Mouse (Mus musculus) heart, adult 2 months (tissue): ENCODE results near the gene Cuedc2. TPM values are rescaled to one million over a fixed set of nuclear protein-coding genes. Genes with fewer than 3 reads are reported as not detected.
A peak's percentile ranks its signal among the peaks of the same experiment; 100 is the strongest.

Source experiments
- DNase-seq, 2 experiments: peaks; one replicate each; pipeline ENCODE4 v3.0.0; 2021
- H3K27ac ChIP-seq: fragments of 200-600 bp; 2 replicates; pipeline ENCODE4 v1.8.1; 2022
- H3K27me3 ChIP-seq: fragments of 200-500 bp; 2 replicates; pipeline ENCODE4 v1.6.1; 2012; ENCODE audit warnings: mild to moderate bottlenecking, low read length, inconsistent platforms, mixed read lengths; ENCODE audit not compliant: control insufficient read depth, insufficient read depth
- H3K36me3 ChIP-seq: fragments of 200-500 bp; 2 replicates; pipeline ENCODE4 v1.6.1; 2012; ENCODE audit warnings: low read length, inconsistent platforms; ENCODE audit not compliant: control insufficient read depth, insufficient read depth
- H3K4me1 ChIP-seq: fragments of 200-500 bp; 2 replicates; pipeline ENCODE4 v1.6.1; 2011; ENCODE audit warnings: low read length; ENCODE audit not compliant: control insufficient read depth, insufficient read depth
- H3K4me3 ChIP-seq: fragments of 200-600 bp; 2 replicates; pipeline ENCODE4 v1.8.1; 2022
- H3K79me2 ChIP-seq: fragments of 200-500 bp; replicated peaks from 2 replicates; pipeline ENCODE4 v1.6.1; 2012; ENCODE audit warnings: mild to moderate bottlenecking, inconsistent platforms, low read length, moderate library complexity, mixed read lengths; ENCODE audit not compliant: control insufficient read depth, insufficient read depth
- H3K9ac ChIP-seq: fragments of 200-500 bp; 2 replicates; pipeline ENCODE4 v1.6.1; 2012; ENCODE audit warnings: low read depth, mild to moderate bottlenecking, control low read depth, inconsistent platforms, low read length, mixed read lengths
- CTCF ChIP-seq: fragments of 200-600 bp; IDR thresholded peaks from 2 replicates; pipeline ENCODE4 v1.8.1; 2022; ENCODE audit warnings: antibody characterized with exemption, mild to moderate bottlenecking, moderate library complexity
- EP300 ChIP-seq: fragments of 200-500 bp; IDR thresholded peaks from 2 replicates; pipeline ENCODE4 v1.6.1; 2011; ENCODE audit warnings: low read depth, low read length, control low read depth; ENCODE audit not compliant: insufficient read depth
- POLR2A ChIP-seq: fragments of 200-500 bp; IDR thresholded peaks from 2 replicates; pipeline ENCODE4 v1.6.1; 2011; ENCODE audit warnings: mild to moderate bottlenecking, low read depth, low read length, control low read depth; ENCODE audit not compliant: insufficient read depth
- WGBS: fragments of 180-500 bp; shearing (Covaris S2); methylation state at CpG from one replicate; pipeline ENCODE4 v1.1.7; 2018; 5-methylcytosine and 5-hydroxymethylcytosine counted together
- intact Hi-C: fragments of 180-260 bp; cut with DNase I; formaldehyde crosslinking; loops from one replicate; pipeline ENCODE4 v1.15.1; 2025
- polyA plus RNA-seq: library from polyadenylated mRNA; depleted of rRNA; stranded (reverse); fragments of >200 nt; gene quantifications from 2 replicates; pipeline ENCODE4 v1.2.3, GENCODE M21; 2012
- total RNA-seq, 2 experiments: library from RNA; stranded (reverse); gene quantifications; 2 replicates each; pipeline ENCODE4 v1.2.3; 2021

Cuedc2 gene
- total and polyA plus RNA-seq, 3 experiments, result 58.7 to 91.3 (median 79.8) TPM

- no peaks in the 10 kb centered on the region for H3K79me2 ChIP-seq
- peak overlapping the region; percentile 74; the same call in 1 of the 2 replicates for H3K27ac ChIP-seq
- WGBS, result under 1% methylated on average over 29 of the region's 29 CpGs
- peak overlapping the region; percentile 64 for H3K4me3 ChIP-seq
- peaks cover 1% of the 10 kb centered on the region; the same call in 1 of the 2 replicates for H3K4me1 ChIP-seq
- peak; percentile 84 to 90 for DNase-seq
- H3K36me3 ChIP-seq, result no peaks in the 10 kb centered on the region
- TF ChIP-seq POLR2A, result 0 out of 2 replicates have a peak, but pooled peaks have one; percentile 54
- TF ChIP-seq CTCF, result no peak
- 0 out of 2 replicates have a peak, but pooled peaks have one; percentile 31 for TF ChIP-seq EP300
- no peaks in the 10 kb centered on the region for H3K27me3 ChIP-seq
- intact Hi-C loops, result loop anchor here (1.0 kb wide), 1 partner anchor 17 kb away; no protein-coding TSS in a partner anchor
- peak overlapping the region; percentile 48 for H3K9ac ChIP-seq
Measured at GRCm38 (mm10) chr19:46356701-46357138, 18.2 kb upstream of the Cuedc2 start.

DNA sequence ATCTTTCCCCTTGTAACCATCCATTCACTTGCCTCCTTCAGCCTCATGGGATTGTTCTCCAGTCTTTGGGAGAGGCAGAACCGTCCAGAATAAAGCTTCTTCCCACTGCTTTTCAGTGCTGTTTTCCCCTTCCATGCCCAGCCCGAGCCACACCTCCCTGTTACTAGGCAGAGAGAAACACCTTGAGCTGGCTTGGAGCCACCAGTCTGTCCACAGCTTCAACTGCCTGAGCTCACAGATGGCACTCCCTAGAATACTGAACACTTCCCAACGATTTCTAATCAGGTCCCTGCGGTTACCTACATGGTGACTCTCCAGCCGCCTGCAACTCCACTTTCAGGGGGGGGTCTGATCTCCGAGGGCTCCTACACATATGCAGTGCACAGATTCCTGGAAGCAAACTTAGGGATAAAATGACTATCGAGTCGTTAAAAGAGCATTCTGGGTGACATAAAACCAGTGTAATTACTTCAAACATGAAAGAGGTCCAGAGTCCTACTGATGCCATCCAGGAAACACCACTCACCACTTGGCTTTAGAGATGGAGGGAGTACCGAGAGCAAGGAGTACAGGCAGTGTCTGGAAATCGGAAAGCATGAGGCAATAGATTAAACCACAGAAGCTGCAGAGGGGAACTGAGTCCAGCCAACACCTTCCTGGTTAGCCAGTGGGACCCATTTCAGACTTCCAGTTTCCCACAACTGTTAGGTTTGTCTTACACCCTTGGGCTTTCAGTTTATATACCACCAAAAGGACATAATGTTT, 11.8 kb upstream of the Cuedc2 start, which contains the start of gene 2310034G01Rik:
Gene 2310034G01Rik, minus strand, starts transcription at position 135 of the 765 bp plus-strand sequence.
- Histone ChIP-seq H3K4me1 (no peaks in the 10 kb centered on the region), H3K27me3 (no peaks in the 10 kb centered on the region), H3K27ac (peak within 1 kb of the TSS; percentile 71), H3K4me3 (peak within 1 kb of the TSS; percentile 68), H3K9ac (peak within 1 kb of the TSS; percentile 76), H3K79me2 (no peaks in the 10 kb centered on the region), H3K36me3 (no peaks in the 10 kb centered on the region)
- intact Hi-C loops, result no loop called here
- 47% methylated on average over 10 of the region's 10 CpGs for WGBS
- no peak for DNase-seq
- no peak for TF ChIP-seq POLR2A
- no peak for TF ChIP-seq EP300
- TF ChIP-seq CTCF, result no peak

GRCm38 (mm10) chr19:46349550-46349949, 11.0 kb upstream of the Cuedc2 start:
- Histone ChIP-seq H3K4me1 (no peaks in the 10 kb centered on the region), H3K36me3 (no peaks in the 10 kb centered on the region), H3K9ac (no peak overlapping the region), H3K27ac (no peak overlapping the region), H3K4me3 (peak overlapping the region; percentile 68), H3K27me3 (no peaks in the 10 kb centered on the region), H3K79me2 (no peaks in the 10 kb centered on the region)
- DNase-seq, result no peak
- intact Hi-C loops, result no loop called here
- WGBS, result 37% methylated on average over 6 of the region's 6 CpGs
- TF ChIP-seq EP300, result no peak

DNA sequence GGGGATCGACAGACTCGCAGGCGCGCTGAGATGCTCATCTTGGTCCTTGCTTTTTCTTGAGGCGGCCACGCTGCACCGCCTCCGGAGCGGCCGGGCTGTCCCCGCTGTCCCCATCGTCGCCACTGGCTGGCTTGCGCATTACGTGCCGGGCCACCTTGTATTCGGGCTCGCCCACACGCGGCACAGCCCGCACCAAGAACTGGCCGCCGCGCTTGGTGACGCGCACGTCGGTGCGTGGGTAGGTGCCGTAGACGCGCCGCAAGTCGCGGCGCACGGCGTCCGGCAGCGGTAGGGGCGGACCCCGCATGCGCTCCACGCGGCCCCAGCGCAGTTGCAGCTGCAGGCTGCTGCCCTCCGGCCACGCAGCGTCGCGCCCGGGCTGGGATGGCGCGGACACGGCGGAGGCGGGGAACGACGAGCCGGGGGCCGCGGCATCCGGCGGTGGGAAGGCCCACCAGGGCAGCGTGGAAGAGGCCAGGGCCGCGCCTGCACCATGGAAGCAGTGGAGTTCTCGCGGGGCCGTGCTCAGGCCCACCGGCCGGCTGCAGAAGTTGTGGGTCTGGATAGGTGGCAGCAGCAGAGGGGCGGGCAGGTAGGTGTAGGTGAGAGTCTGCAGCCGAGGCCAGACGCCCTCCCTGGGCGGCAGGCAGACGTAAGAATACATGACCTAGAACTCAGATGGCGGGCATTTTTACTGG, 10.4 kb upstream of the Cuedc2 start:
- peak; percentile 82 to 84 for DNase-seq
- WGBS, result under 1% methylated on average over 78 of the region's 78 CpGs
- peak overlapping the region; percentile 71 for H3K27ac ChIP-seq
- TF ChIP-seq POLR2A (peak; percentile 56; the same call in 1 of the 2 replicates), EP300 (no peak), CTCF (peak; percentile 29)
- peak overlapping the region; percentile 68 for H3K4me3 ChIP-seq
- H3K9ac ChIP-seq, result peak overlapping the region; percentile 76
- no peaks in the 10 kb centered on the region for H3K4me1 ChIP-seq
- H3K79me2 ChIP-seq, result no peaks in the 10 kb centered on the region
- H3K27me3 ChIP-seq, result no peaks in the 10 kb centered on the region
- no peaks in the 10 kb centered on the region for H3K36me3 ChIP-seq
- intact Hi-C loops, result no loop called here

DNA sequence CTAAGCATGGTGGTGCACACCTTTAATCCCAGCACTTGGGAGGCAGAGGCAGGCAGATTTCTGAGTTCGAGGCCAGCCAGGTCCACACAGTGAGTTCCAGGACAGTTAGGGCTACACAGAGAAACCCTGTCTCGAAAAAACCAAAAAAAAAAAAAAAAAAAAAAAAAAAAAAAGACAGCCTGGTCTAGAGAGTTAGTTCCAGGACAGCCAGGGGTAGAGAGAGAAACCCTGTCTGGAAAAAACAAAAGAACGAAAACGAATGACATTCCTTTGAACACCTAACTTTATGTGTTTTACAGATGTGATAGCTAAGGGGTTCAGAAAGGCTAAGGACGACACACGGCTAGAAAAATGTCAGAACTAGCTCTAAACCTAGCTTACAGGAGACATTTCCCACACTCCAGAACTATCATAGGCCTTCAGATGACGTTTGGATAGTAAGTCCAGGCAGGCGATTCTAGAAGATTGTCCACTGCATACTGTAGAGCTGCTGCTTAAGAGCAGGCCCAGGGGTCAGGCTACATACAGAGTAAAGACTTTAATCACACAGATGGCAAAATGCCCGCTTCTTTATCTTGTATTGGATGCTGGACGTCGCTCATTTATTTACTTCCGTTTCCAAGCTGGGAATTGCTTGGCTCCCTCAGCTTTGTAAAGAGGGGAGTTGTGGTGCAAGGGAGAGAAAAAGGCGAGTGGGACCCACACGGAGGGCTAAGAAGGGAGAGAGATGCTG, 9.6 kb upstream of the Cuedc2 start:
- intact Hi-C loops, result no loop called here
- Histone ChIP-seq H3K4me3 (peak overlapping the region; percentile 68), H3K36me3 (no peaks in the 10 kb centered on the region), H3K9ac (peak overlapping the region; percentile 76), H3K4me1 (no peaks in the 10 kb centered on the region), H3K27ac (peak overlapping the region; percentile 71), H3K27me3 (no peaks in the 10 kb centered on the region), H3K79me2 (no peaks in the 10 kb centered on the region)
- no peak for DNase-seq
- WGBS, result 20% methylated on average over 14 of the region's 14 CpGs
- TF ChIP-seq POLR2A (no peak), EP300 (no peak), CTCF (no peak)
